Mouse (Mus musculus): Measurements from ENCODE around the gene Fam149b. TPM values are rescaled to one million over a fixed set of nuclear protein-coding genes. Genes with fewer than 3 reads are reported as not detected.

Gene Fam149b
- polyA plus RNA-seq, 2 experiments = 6.8 to 7.4 TPM

DNA sequence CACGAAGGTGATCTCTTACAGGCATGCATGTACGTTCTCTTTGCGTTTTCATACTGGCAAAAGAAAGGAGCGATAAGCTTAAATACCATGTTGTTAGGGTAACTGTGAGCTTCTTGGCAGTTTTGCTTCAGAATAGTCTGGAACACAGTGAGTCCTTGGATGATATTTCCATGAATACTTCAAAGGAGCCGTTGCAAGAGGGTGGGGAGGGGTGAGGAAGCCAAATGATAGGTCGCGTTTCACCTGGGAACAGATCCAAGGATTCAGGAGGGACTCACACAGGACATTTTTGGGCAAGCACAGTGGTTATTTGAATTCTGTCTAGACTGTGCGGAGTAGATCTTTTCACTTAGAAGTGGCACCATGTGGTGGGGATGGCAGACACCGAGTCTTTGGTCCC is 49.3 kb downstream of the Fam149b start:
- H3K4me1 ChIP-seq (replicated peaks; ENCODE audit: control insufficient read depth in 2 of 2, insufficient read depth in 2 of 2, low read length in 1 of 2) = peaks cover 6 to 7% of the 10 kb centered on the region in 2 experiments; a peak in 3 of 4 replicates
- H3K36me3 ChIP-seq (replicated peaks; ENCODE audit: control insufficient read depth, insufficient read depth, low read depth) = no peaks in the 10 kb centered on the region
- no peaks in the 10 kb centered on the region for H3K27me3 ChIP-seq (ENCODE audit: control insufficient read depth, insufficient read depth, low read length)
- H3K4me2 ChIP-seq (ENCODE audit: low read depth) = no peak overlapping the region
- no peak overlapping the region for H3K27ac ChIP-seq
- TF ChIP-seq EP300 (IDR thresholded peaks at IDR 0.05; ENCODE audit: low read depth) = no peak
- no peak for TF ChIP-seq CTCF (IDR thresholded peaks at IDR 0.05; ENCODE audit: low read depth)
- H3K4me3 ChIP-seq (ENCODE audit: insufficient read depth in 1 of 2, low read depth in 2 of 2, low read length in 2 of 2) = no peak overlapping the region
- no peak overlapping the region for H3K9ac ChIP-seq (replicated peaks)
- DNase-seq (ENCODE audit: low read depth in 3 of 3, low spot score in 3 of 3) (no peak), ATAC-seq (ENCODE audit: insufficient read depth) (no peak)
- WGBS (ENCODE audit: insufficient replicate concordance) = 73% methylated on average over 9 of the region's 9 CpGs
- no peaks in the 10 kb centered on the region for H3K9me3 ChIP-seq (ENCODE audit: control insufficient read depth, low read length)

DNA sequence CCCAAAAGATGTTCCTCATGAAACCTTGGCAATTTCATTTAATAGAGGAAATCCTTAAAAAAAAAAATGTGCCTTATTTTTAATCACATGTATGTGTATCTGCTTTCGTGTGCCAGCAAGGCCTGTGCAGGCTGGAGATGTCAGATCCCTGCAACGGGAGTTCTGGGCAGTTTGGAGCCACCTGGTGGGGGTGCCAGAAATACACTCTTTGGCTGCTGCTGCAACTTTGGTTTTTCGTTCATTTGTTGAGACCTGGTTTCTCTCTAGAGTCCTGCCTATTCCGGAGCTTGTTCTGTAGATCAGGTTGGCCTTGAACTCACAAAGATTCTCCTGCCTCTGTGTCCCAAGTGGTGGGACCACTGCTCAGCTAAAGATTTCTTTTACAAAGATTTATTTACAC is 50.9 kb downstream of the Fam149b start:
- WGBS (ENCODE audit: insufficient replicate concordance) = 34% methylated on average over 4 of the region's 4 CpGs
- no peak for ATAC-seq (ENCODE audit: insufficient read depth)
- no peaks in the 10 kb centered on the region for H3K27me3 ChIP-seq (ENCODE audit: control insufficient read depth, insufficient read depth, low read length)
- no peak overlapping the region for H3K4me2 ChIP-seq (ENCODE audit: low read depth)
- H3K9me3 ChIP-seq (ENCODE audit: control insufficient read depth, low read length) = no peaks in the 10 kb centered on the region
- no peak overlapping the region for H3K4me3 ChIP-seq (ENCODE audit: insufficient read depth in 1 of 2, low read depth in 2 of 2, low read length in 2 of 2)
- H3K36me3 ChIP-seq (replicated peaks; ENCODE audit: control insufficient read depth, insufficient read depth, low read depth) = no peaks in the 10 kb centered on the region
- no peak overlapping the region for H3K9ac ChIP-seq (replicated peaks)
- DNase-seq (ENCODE audit: low read depth in 3 of 3, low spot score in 3 of 3) = no peak
- H3K27ac ChIP-seq = no peak overlapping the region
- peaks cover 5% of the 10 kb centered on the region in 2 experiments; a peak in 3 of 4 replicates for H3K4me1 ChIP-seq (replicated peaks; ENCODE audit: control insufficient read depth in 2 of 2, insufficient read depth in 2 of 2, low read length in 1 of 2)
- TF ChIP-seq EP300 (IDR thresholded peaks at IDR 0.05; ENCODE audit: low read depth) = no peak
- TF ChIP-seq CTCF (IDR thresholded peaks at IDR 0.05; ENCODE audit: low read depth) = peak; percentile 57

DNA sequence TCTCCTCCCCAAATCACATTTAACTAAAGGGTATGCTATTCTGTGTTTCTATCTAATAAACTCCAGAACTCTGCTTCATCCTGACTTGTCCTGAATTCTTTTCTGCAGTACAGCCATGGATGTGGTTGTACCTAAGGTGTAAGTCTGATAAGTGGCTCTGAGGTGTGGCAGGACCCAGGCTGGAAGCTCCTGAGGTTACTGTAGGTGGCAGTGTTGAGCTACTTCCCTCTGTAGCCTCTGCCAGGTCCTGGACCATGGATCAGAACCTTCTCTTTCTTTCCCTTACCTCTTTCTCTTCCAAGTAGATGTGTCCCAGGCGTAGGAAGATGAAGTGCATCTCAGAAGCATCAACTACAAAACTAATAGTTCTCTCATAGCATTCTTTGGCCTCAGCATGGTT is 52.1 kb downstream of the Fam149b start:
- TF ChIP-seq EP300 (IDR thresholded peaks at IDR 0.05; ENCODE audit: low read depth) (no peak), CTCF (IDR thresholded peaks at IDR 0.05; ENCODE audit: low read depth) (peak; percentile 80)
- Histone ChIP-seq H3K9me3 (ENCODE audit: control insufficient read depth, low read length) (no peaks in the 10 kb centered on the region), H3K4me1 (replicated peaks; ENCODE audit: control insufficient read depth in 2 of 2, insufficient read depth in 2 of 2, low read length in 1 of 2) (no peaks in the 10 kb centered on the region), H3K27me3 (ENCODE audit: control insufficient read depth, insufficient read depth, low read length) (no peaks in the 10 kb centered on the region), H3K27ac (no peak overlapping the region), H3K9ac (replicated peaks) (no peak overlapping the region), H3K4me3 (ENCODE audit: insufficient read depth in 1 of 2, low read depth in 2 of 2, low read length in 2 of 2) (no peak overlapping the region), H3K36me3 (replicated peaks; ENCODE audit: control insufficient read depth, insufficient read depth, low read depth) (no peaks in the 10 kb centered on the region), H3K4me2 (ENCODE audit: low read depth) (no peak overlapping the region)
- 23% methylated on average over 1 of the region's 1 CpGs for WGBS (ENCODE audit: insufficient replicate concordance)
- peak in 2 of 3 experiments; percentile 20 to 40 for DNase-seq (ENCODE audit: low read depth in 3 of 3, low spot score in 3 of 3)
- ATAC-seq (ENCODE audit: insufficient read depth) = peak; percentile 53; the same call in 1 of the 2 replicates

DNA sequence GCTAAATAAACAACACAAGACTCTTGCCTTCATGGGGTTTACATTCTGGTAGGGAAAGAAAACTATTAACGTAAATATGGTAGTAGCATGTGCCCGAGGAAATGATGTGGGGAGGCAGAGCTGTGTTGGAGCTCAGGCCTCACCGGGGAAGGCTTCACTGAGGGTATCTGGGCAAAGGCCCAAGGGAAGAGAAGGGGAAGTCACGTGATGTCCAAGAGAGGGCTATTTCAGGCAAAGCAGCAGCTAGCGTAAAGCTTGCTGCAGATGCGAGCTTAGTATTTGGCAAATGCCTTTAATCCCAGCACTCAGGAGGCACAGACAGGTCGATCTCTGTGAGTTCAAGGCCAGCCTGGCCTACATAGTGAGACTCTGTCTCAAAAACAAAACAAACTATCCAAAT is 74.3 kb downstream of the Fam149b start:
- WGBS (ENCODE audit: insufficient replicate concordance) = 45% methylated on average over 7 of the region's 7 CpGs

DNA sequence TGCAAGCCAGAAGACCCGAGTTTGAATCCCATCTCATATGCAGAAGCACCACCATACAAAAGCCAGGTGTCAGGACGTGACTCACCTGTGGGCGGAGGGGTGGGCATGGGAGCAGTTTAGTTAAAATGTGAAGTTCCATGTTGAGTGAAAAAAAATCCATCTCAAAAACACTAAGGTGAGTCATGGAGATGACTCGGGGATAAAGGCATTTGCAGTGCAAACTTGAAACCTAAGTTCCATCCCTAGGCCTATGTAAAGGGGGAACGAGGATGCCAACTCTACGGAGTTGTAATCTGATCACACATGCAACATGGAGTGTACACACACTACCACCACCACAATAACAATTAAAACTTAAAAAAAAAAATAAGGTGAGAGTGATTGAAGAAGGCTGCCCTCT is 75.1 kb downstream of the Fam149b start:
- Histone ChIP-seq H3K4me1 (replicated peaks; ENCODE audit: control insufficient read depth in 2 of 2, insufficient read depth in 2 of 2, low read length in 1 of 2) (no peaks in the 10 kb centered on the region), H3K4me2 (ENCODE audit: low read depth) (no peak overlapping the region), H3K9me3 (ENCODE audit: control insufficient read depth, low read length) (no peaks in the 10 kb centered on the region), H3K27ac (no peak overlapping the region), H3K9ac (replicated peaks) (no peak overlapping the region), H3K4me3 (ENCODE audit: insufficient read depth in 1 of 2, low read depth in 2 of 2, low read length in 2 of 2) (no peak overlapping the region), H3K36me3 (replicated peaks; ENCODE audit: control insufficient read depth, insufficient read depth, low read depth) (no peaks in the 10 kb centered on the region), H3K27me3 (ENCODE audit: control insufficient read depth, insufficient read depth, low read length) (no peaks in the 10 kb centered on the region)
- ATAC-seq (ENCODE audit: insufficient read depth) = no peak
- TF ChIP-seq CTCF (IDR thresholded peaks at IDR 0.05; ENCODE audit: low read depth) = no peak
- TF ChIP-seq EP300 (IDR thresholded peaks at IDR 0.05; ENCODE audit: low read depth) = no peak
- no peak for DNase-seq (ENCODE audit: low read depth in 3 of 3, low spot score in 3 of 3)
- 63% methylated on average over 6 of the region's 6 CpGs for WGBS (ENCODE audit: insufficient replicate concordance)

More for the DNA sequence above, 74.3 kb downstream of the Fam149b start:
- no peak overlapping the region for H3K4me2 ChIP-seq (ENCODE audit: low read depth)
- no peaks in the 10 kb centered on the region for H3K36me3 ChIP-seq (replicated peaks; ENCODE audit: control insufficient read depth, insufficient read depth, low read depth)
- no peaks in the 10 kb centered on the region for H3K4me1 ChIP-seq (replicated peaks; ENCODE audit: control insufficient read depth in 2 of 2, insufficient read depth in 2 of 2, low read length in 1 of 2)
- no peak for DNase-seq (ENCODE audit: low read depth in 3 of 3, low spot score in 3 of 3)
- no peak overlapping the region for H3K4me3 ChIP-seq (ENCODE audit: insufficient read depth in 1 of 2, low read depth in 2 of 2, low read length in 2 of 2)
- no peaks in the 10 kb centered on the region for H3K27me3 ChIP-seq (ENCODE audit: control insufficient read depth, insufficient read depth, low read length)
- no peaks in the 10 kb centered on the region for H3K9me3 ChIP-seq (ENCODE audit: control insufficient read depth, low read length)
- no peak for TF ChIP-seq CTCF (IDR thresholded peaks at IDR 0.05; ENCODE audit: low read depth)
- no peak for TF ChIP-seq EP300 (IDR thresholded peaks at IDR 0.05; ENCODE audit: low read depth)
- H3K9ac ChIP-seq (replicated peaks) = no peak overlapping the region
- ATAC-seq (ENCODE audit: insufficient read depth) = no peak
- no peak overlapping the region for H3K27ac ChIP-seq
